Comparison of ENCODE assay signal across 8 mouse cellular contexts in the genomic region with DNA sequence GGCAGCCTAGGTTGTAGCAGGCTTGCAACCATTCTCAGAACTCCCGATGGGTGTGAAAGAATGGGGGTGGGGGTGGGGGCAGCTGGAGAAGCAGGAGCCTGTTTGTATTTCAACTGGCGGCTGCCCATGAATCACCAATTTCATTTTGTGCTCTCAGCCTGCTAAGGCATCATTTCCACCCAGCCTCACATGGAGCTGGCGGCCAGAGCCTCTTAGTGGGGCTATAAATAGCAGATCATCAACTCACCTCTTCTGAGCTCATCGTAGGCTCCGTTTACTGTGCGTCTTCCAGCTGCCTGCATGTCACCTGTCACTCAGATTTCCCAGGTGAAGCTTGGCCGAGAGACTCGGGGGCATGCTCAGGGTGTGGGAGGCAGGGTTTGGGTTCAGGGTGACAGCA. TPM values are rescaled to one million over a fixed set of nuclear protein-coding genes. Genes with fewer than 3 reads are reported as not detected.
DNase-seq lines count a peak whose midpoint lies in the region; ATAC-seq and TF ChIP-seq lines count a peak whose summit lies in the region.

No protein-coding gene starts in this region.

- intact Hi-C loops in gastrocnemius, postnatal 14 days (cut with DNase I; ENCODE audit: low total_unique reads) = no loop called here
- intact Hi-C loops in left cerebral cortex, postnatal 4 days (cut with DNase I) = no loop called here

- no peak for TF ChIP-seq CTCF in brain, embryonic 14.5 days (IDR thresholded peaks at IDR 0.05; ENCODE audit: borderline replicate concordance, extremely low read depth, insufficient read depth, insufficient read length)

- no peak for TF ChIP-seq POLR2A in brain, embryonic 14.5 days (IDR thresholded peaks at IDR 0.05; ENCODE audit: borderline replicate concordance, extremely low read depth, insufficient read depth, insufficient read length, poor library complexity, severe bottlenecking)

- ATAC-seq in inflammation-experienced regulatory T-cells, adult 6 months = no peak

- DNase-seq in layer of hippocampus, adult 11-12 months (ENCODE audit: low spot score) = peak; percentile 47
- DNase-seq in layer of hippocampus, adult 9-10 months (ENCODE audit: low spot score) = no peak
- DNase-seq in brain, embryonic 14.5 days (ENCODE audit: low read depth) = peak; percentile 39
- peak; percentile 38 for DNase-seq in gastrocnemius, postnatal 14 days
- DNase-seq in left cerebral cortex, postnatal 4 days = peak; percentile 9
- DNase-seq in spleen, postnatal 14 days (ENCODE audit: low spot score in 2 of 2) = no peak
- no peak for DNase-seq in lung, postnatal 14 days

RNA-seq across cellular contexts. Expression of gene Cdkn2aipnl, which starts 21.9 kb away (rescaled TPM):
- 49.4 and 56.4 TPM in 2 replicates for polyA plus RNA-seq in brain, embryonic 14.5 days (2012; rRNA removed)
- 10 to 100 TPM; 14.8 to 16.2 TPM for total RNA-seq in gastrocnemius, postnatal 14 days (2021)
- 10 to 100 TPM; 52.8 to 53.3 TPM for total RNA-seq in left cerebral cortex, postnatal 4 days (2021)
- 100 to 1,000 TPM in 1 of 3 experiments, 10 to 100 TPM in 2; 87.2 to 108 (median 97.6) TPM for polyA plus RNA-seq in inflammation-experienced regulatory T-cells, adult 6 months (2017; shearing (Covaris generic))

RNA-seq across cellular contexts. Expression of gene Ube2b, which starts 55.0 kb away (rescaled TPM):
- polyA plus RNA-seq in brain, embryonic 14.5 days (2012; rRNA removed) = 195 and 261 TPM in 2 replicates
- 100 to 1,000 TPM; 248 to 274 TPM for total RNA-seq in gastrocnemius, postnatal 14 days (2021)
- 100 to 1,000 TPM; 122 to 133 TPM for total RNA-seq in left cerebral cortex, postnatal 4 days (2021)
- polyA plus RNA-seq in inflammation-experienced regulatory T-cells, adult 6 months (2017; shearing (Covaris generic)) = 100 to 1,000 TPM; 175 to 228 (median 189) TPM

RNA-seq across cellular contexts. Expression of gene Cdkl3, which starts 58.5 kb away (rescaled TPM):
- 15.0 and 17.1 TPM in 2 replicates for polyA plus RNA-seq in brain, embryonic 14.5 days (2012; rRNA removed)
- 1 to 10 TPM; 2.8 to 4.2 TPM for total RNA-seq in gastrocnemius, postnatal 14 days (2021)
- 10 to 100 TPM; 32.4 to 32.6 TPM for total RNA-seq in left cerebral cortex, postnatal 4 days (2021)
- polyA plus RNA-seq in inflammation-experienced regulatory T-cells, adult 6 months (2017; shearing (Covaris generic)) = 1 to 10 TPM; 5.7 to 6.7 (median 6.2) TPM

Comparison
In these comparisons a context has a peak if more than half of its experiments do, and no peak if none do; other contexts are left out.
1. DNase-seq: peak in layer of hippocampus, adult 11-12 months (single experiment), brain, embryonic 14.5 days (single experiment), gastrocnemius, postnatal 14 days (single experiment) and left cerebral cortex, postnatal 4 days (single experiment); none in layer of hippocampus, adult 9-10 months (single experiment), spleen, postnatal 14 days (0 of 2) and lung, postnatal 14 days (single experiment).
2. RNA of gene Cdkl3, which starts 58.5 kb away (total RNA-seq): 32.4 to 32.6 TPM in left cerebral cortex, postnatal 4 days; 2.8 to 4.2 TPM in gastrocnemius, postnatal 14 days; every median in the first group is over 4 times any median in the second.